Mouse (Mus musculus): ENCODE data around the gene Dock4.

DNA sequence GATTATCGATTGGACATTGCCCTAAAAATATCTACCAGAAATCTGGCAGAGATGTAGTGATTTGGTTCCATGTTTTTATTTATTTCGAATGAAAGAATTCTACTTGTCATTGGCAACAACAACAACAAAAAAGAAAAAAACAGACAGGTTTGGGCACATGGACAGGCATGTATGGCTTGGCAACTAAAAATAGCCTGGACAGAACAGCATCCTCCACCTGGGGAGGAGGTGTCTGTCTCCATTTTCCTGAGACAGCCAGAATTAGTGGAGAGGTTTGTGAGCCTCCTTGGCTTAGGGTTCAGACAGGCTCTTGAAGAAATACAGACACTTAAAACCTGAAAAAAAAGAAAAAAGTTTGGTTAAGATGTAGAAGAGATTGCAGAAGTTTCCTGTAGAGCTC lies 10.8 kb downstream of the Dock4 start:
- TF ChIP-seq CTCF (IDR thresholded peaks at IDR 0.05; ENCODE audit: extremely low read depth, insufficient read depth, low read length) (no peak), POLR2A (IDR thresholded peaks at IDR 0.05; ENCODE audit: extremely low read depth, insufficient read depth, low read length) (no peak)

All from cortical plate, adult 2 months (tissue).